Mouse (Mus musculus) intestine, embryonic 14.5 days (tissue): Measurements from ENCODE around the gene Gata2. TPM values are rescaled to one million over a fixed set of nuclear protein-coding genes. Genes with fewer than 3 reads are reported as not detected.
A peak's percentile ranks its signal among the peaks of the same experiment; 100 is the strongest.
"Not testable (repeated sequence)": the region's sequence is repeated elsewhere in the genome, so short reads cannot be mapped to it uniquely, and the experiment has no call there.

ENCODE experiments used
- ATAC-seq: fragments of 200-750 bp; cut with Nextera tagmentation; replicated peaks from 2 replicates; pipeline ENCODE4 v1.8.0; 2017; ENCODE audit warnings: low read depth, moderate number of reproducible peaks, moderate TSS enrichment, moderate library complexity; ENCODE audit not compliant: low FRiP score, low TSS enrichment
- DNase-seq: peaks from one replicate; pipeline ENCODE4 v3.0.0-alpha.2; 2018; ENCODE audit warnings: low spot score
- H3K27ac ChIP-seq: fragments of 300-500 bp; sonication (generic); 2 replicates; pipeline ENCODE4 v1.5.1; 2014; ENCODE audit warnings: low read depth, mild to moderate bottlenecking, control low read depth
- H3K27me3 ChIP-seq: fragments of 300-500 bp; sonication (generic); replicated peaks from 2 replicates; pipeline ENCODE4 v1.6.1; 2014; ENCODE audit warnings: low read length, control low read depth; ENCODE audit not compliant: control insufficient read depth, insufficient read depth
- H3K36me3 ChIP-seq: fragments of 300-500 bp; sonication (generic); 2 replicates; pipeline ENCODE4 v1.6.1; 2014; ENCODE audit warnings: low read length, control low read depth; ENCODE audit not compliant: control insufficient read depth, insufficient read depth
- H3K4me1 ChIP-seq: fragments of 300-500 bp; sonication (generic); replicated peaks from 2 replicates; pipeline ENCODE4 v1.6.1; 2014; ENCODE audit warnings: low read length, control low read depth, mixed read lengths; ENCODE audit not compliant: control insufficient read depth, insufficient read depth
- H3K4me2 ChIP-seq: fragments of 300-500 bp; sonication (generic); 2 replicates; pipeline ENCODE4 v1.6.1; 2014; ENCODE audit warnings: low read length
- H3K4me3 ChIP-seq: fragments of 300-500 bp; sonication (generic); 2 replicates; pipeline ENCODE4 v1.5.1; 2014; ENCODE audit warnings: low read depth, low read length, control low read depth, mixed read lengths
- H3K9ac ChIP-seq: fragments of 300-500 bp; sonication (generic); 2 replicates; pipeline ENCODE4 v1.6.1; 2014; ENCODE audit warnings: mild to moderate bottlenecking, low read length
- H3K9me3 ChIP-seq: fragments of 300-500 bp; sonication (generic); 2 replicates; pipeline ENCODE4 v1.6.1; 2016; ENCODE audit warnings: low read length, control low read depth; ENCODE audit not compliant: control insufficient read depth
- WGBS: fragments of 180-500 bp; shearing (Covaris S2); extraction: QIAGEN DNeasy Blood & Tissue Kit; methylation state at CpG from one replicate; pipeline ENCODE4 v1.1.7; 2014; 5-methylcytosine and 5-hydroxymethylcytosine counted together
- polyA plus RNA-seq: library from polyadenylated mRNA; unstranded; fragments of >200 nt; fragmentation: Nextera tagmentation; extraction: Ambion mirVana; gene quantifications from 2 replicates; pipeline ENCODE4 v1.2.1, GENCODE M21; 2014

The Gata2 gene
- 3.7 and 4.7 TPM in 2 replicates for polyA plus RNA-seq

DNA sequence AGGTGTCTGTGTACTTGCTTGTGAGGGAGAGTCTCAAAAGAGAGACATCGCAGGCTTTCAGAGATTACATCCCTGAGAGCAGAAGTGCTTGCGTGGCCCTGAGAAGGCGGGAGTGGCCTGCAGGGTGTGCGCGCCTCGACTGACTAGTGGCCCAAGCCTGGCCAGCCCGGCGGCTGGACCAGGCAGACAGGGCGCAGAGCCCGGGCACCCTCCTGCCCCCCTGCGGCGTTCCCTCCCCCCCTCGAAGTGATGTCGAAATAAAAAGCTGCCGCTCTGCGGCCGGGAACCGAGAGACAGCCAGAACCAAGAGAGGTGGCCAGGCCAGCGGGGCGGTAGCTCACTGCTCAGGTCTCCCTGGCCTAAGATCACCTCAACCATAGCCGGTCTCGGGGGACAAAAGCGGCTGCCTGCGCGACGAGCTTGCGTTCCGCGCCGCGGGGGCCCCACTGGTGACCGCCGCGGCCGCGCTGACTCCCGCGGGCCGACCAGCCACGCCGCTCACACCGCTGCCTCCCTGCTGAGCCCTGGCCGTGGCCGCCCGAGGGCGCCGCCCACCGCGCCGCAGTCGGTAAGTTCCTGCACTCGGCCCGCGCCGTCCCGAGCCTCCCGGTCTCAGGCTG, at the start of gene Gata2:
Gene Gata2, plus strand, starts transcription at position 459 of the 620 bp plus-strand sequence.
- Histone ChIP-seq H3K27ac (no peak within 1 kb of the TSS), H3K9me3 (no peaks in the 10 kb centered on the region), H3K9ac (0 out of 2 replicates have a peak within 1 kb of the TSS, but pooled peaks have one; percentile 2), H3K4me3 (peak within 1 kb of the TSS; percentile 32), H3K36me3 (no peaks in the 10 kb centered on the region), H3K4me2 (peak within 1 kb of the TSS; percentile 53), H3K27me3 (peaks cover 100% of the 10 kb centered on the region), H3K4me1 (peaks cover 29% of the 10 kb centered on the region)
- DNase-seq (peak; percentile 79), ATAC-seq (no peak)
- 2% methylated on average over 55 of the region's 57 CpGs for WGBS

- DNase-seq: no peak
- no peak for ATAC-seq
- H3K27ac ChIP-seq: no peak overlapping the region
Measured at GRCm38 (mm10) chr6:88145793-88146192, 47.9 kb upstream of the Gata2 start.

DNA sequence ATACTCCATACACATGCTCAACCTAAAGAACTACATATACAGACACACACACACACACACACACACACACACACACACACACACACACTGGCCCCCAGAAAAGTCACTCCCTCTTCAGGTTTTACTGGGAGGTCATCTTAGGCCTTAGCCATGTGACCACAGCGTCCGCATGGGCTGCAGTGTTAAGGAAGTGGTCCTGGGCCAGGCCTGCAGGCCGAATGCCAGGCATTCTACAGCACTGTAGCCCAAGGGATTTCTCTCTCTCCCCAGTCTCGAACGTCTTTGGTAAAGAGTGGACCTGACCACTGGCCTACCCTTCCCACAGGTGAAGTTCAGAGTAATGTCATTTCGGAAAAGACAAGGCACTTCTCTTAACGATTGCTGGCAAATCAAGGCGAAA, 47.1 kb upstream of the Gata2 start:
- DNase-seq (no peak), ATAC-seq (no peak)
- H3K4me2 ChIP-seq: no peak overlapping the region
- WGBS: 77% methylated on average over 8 of the region's 8 CpGs
- no peaks in the 10 kb centered on the region for H3K9me3 ChIP-seq
- no peak overlapping the region for H3K9ac ChIP-seq
- H3K27me3 ChIP-seq: no peaks in the 10 kb centered on the region
- H3K4me1 ChIP-seq: no peaks in the 10 kb centered on the region
- H3K36me3 ChIP-seq: no peaks in the 10 kb centered on the region
- no peak overlapping the region for H3K4me3 ChIP-seq
- no peak overlapping the region for H3K27ac ChIP-seq

More at GRCm38 (mm10) chr6:88145793-88146192, 47.9 kb upstream of the Gata2 start:
- H3K9ac ChIP-seq: no peak overlapping the region
- no peak overlapping the region for H3K4me2 ChIP-seq
- 76% methylated on average over 4 of the region's 4 CpGs for WGBS
- H3K9me3 ChIP-seq: no peaks in the 10 kb centered on the region
- no peaks in the 10 kb centered on the region for H3K36me3 ChIP-seq
- no peak overlapping the region for H3K4me3 ChIP-seq
- H3K27me3 ChIP-seq: no peaks in the 10 kb centered on the region
- H3K4me1 ChIP-seq: no peaks in the 10 kb centered on the region

DNA sequence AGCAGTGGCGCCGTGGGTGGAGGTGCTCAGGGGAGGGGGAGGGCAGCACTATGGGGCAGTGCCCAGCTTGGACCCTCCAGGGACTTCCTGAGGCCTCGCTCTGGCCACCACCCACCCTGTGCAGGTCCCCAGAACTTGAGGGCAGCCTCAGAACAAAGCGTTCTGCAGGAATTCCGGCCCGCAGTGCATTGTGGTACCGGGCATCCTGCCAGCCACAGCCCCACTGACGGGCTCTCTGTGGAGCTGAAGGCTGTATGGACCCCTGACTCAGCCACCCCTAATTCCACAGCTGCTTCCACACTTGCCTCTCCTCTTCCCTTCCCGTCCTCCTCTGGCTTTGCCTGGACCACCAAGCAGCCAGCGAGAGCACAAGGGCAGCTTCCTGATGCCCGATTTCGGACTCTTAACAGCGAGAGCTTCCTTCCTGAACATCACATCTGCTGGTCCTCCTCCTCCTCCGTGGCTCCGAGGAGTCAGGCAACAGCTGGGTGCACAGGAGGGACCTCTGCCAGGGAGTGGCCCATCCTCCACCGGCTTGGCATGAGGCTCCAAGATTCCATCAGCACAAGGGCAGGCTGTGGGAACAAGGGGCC, 46.2 kb upstream of the Gata2 start:
- no peaks in the 10 kb centered on the region for H3K4me1 ChIP-seq
- 68% methylated on average over 16 of the region's 16 CpGs for WGBS
- no peak overlapping the region for H3K9ac ChIP-seq
- H3K4me3 ChIP-seq: no peak overlapping the region
- no peak overlapping the region for H3K4me2 ChIP-seq
- H3K9me3 ChIP-seq: no peaks in the 10 kb centered on the region
- no peaks in the 10 kb centered on the region for H3K27me3 ChIP-seq
- DNase-seq (no peak), ATAC-seq (no peak)
- no peaks in the 10 kb centered on the region for H3K36me3 ChIP-seq
- H3K27ac ChIP-seq: no peak overlapping the region

DNA sequence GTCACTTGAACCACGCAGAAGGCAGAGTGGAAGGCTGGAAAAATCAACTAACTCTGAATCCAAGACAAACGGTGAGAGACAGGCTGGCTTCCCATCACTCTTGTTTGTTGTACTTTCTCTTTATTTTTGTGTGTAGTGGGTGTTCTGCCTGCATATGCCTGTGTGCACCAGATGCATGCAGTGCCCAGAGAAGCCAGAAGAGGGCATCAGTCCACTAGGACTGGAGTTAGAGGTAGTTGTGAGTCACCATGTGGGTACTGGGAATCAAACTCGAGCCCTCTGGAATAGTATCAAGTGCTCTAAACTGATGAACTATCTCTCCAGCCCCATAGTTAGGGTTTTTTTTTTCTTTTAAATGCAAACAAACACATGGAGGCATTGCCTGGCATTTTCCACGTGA, 42.4 kb upstream of the Gata2 start:
- Histone ChIP-seq H3K9ac (no peak overlapping the region), H3K4me2 (no peak overlapping the region), H3K27ac (no peak overlapping the region), H3K4me3 (no peak overlapping the region), H3K4me1 (no peaks in the 10 kb centered on the region), H3K36me3 (no peaks in the 10 kb centered on the region), H3K27me3 (no peaks in the 10 kb centered on the region), H3K9me3 (no peaks in the 10 kb centered on the region)
- 73% methylated on average over 4 of the region's 4 CpGs for WGBS
- ATAC-seq: no peak
- DNase-seq: no peak

DNA sequence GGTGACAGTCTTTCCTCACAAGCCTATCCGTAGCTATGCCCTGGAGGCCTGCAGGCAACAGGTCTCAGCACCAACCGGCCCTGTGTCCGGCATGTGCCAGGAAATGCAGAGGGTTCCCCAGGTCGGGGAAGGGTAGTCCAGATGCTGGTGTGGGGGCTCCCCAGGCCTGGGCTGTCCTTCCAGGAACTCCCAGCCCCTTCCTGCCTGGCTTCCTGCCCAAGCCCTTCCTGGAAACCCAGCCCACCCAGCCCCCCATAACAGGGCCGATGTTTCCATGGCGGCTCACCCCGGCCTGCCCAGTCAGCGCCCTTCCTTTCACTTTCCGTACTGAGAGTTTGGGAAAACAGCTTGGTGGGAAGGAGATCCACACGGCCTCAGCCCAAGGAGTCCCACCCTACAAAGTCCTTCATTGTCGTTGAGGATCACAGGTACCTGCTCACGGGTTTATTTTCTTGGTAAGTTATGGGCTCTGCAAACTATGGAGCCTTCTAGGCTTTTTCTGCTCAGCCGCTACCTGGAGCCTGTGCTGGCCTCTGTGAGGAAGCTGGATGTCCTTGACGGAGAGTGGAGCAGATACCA, 41.5 kb upstream of the Gata2 start:
- no peak overlapping the region for H3K4me3 ChIP-seq
- no peak overlapping the region for H3K9ac ChIP-seq
- no peak overlapping the region for H3K4me2 ChIP-seq
- 79% methylated on average over 14 of the region's 14 CpGs for WGBS
- no peaks in the 10 kb centered on the region for H3K9me3 ChIP-seq
- no peaks in the 10 kb centered on the region for H3K4me1 ChIP-seq
- H3K27ac ChIP-seq: no peak overlapping the region
- H3K27me3 ChIP-seq: no peaks in the 10 kb centered on the region
- H3K36me3 ChIP-seq: no peaks in the 10 kb centered on the region
- DNase-seq: no peak
- no peak for ATAC-seq

GRCm38 (mm10) chr6:88152979-88153378, 40.7 kb upstream of the Gata2 start:
- Histone ChIP-seq H3K4me3 (no peak overlapping the region), H3K9ac (no peak overlapping the region), H3K9me3 (no peaks in the 10 kb centered on the region), H3K27ac (no peak overlapping the region), H3K27me3 (no peaks in the 10 kb centered on the region), H3K4me2 (no peak overlapping the region), H3K36me3 (no peaks in the 10 kb centered on the region), H3K4me1 (no peaks in the 10 kb centered on the region)
- ATAC-seq (no peak), DNase-seq (no peak)
- 69% methylated on average over 6 of the region's 6 CpGs for WGBS

DNA sequence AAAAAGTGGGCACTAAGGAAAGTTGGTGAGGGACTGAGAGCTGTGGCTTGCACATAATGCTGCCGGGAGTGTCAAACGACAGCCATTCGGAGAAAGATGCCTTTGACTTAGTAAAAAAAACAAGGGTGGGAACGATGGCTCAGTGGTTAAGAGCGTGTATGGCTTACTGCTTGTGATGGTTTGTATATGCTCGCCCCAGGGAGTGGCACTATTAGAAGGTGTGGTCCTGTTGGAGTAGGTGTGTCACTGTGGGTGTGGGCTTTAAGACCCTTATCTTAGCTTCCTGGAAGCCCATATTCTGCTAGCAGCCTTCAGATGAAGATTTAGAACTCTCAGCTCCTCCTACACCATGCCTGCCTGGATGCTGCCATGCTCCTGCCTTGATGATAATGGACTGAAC, 38.1 kb upstream of the Gata2 start:
- not testable (repeated sequence) for ATAC-seq, H3K27ac ChIP-seq, H3K27me3 ChIP-seq, H3K36me3 ChIP-seq, H3K4me2 ChIP-seq, H3K4me3 ChIP-seq, DNase-seq, H3K9me3 ChIP-seq, H3K9ac ChIP-seq, H3K4me1 ChIP-seq
- 90% methylated on average over 6 of the region's 6 CpGs for WGBS

DNA sequence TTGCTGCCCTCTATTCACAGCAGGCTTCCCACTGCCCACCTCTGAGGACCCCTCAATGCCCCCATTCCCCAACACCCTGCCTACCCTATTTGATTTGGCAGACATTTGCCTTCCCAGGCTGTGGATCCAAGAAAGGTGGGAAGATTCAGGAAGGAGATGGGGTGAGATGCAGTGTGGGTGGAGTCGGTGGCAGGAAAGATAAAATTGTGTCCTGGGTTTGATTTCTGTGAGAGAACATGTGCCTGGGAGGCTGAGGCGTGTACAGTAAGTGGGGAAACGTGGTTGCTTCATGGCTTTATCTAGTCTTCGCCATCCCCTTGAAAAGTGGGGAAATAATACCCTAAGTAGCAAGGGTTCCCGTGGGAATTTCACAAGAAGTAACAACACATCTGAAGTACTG, 34.9 kb upstream of the Gata2 start:
- no peak overlapping the region for H3K9ac ChIP-seq
- no peak for ATAC-seq
- no peaks in the 10 kb centered on the region for H3K27me3 ChIP-seq
- no peak overlapping the region for H3K4me2 ChIP-seq
- H3K4me1 ChIP-seq: no peaks in the 10 kb centered on the region
- H3K27ac ChIP-seq: no peak overlapping the region
- WGBS: 85% methylated on average over 5 of the region's 5 CpGs
- DNase-seq: no peak
- no peaks in the 10 kb centered on the region for H3K9me3 ChIP-seq
- H3K4me3 ChIP-seq: no peak overlapping the region
- no peaks in the 10 kb centered on the region for H3K36me3 ChIP-seq
